Mouse (Mus musculus): ENCODE data around the gene Ythdf2.

DNA sequence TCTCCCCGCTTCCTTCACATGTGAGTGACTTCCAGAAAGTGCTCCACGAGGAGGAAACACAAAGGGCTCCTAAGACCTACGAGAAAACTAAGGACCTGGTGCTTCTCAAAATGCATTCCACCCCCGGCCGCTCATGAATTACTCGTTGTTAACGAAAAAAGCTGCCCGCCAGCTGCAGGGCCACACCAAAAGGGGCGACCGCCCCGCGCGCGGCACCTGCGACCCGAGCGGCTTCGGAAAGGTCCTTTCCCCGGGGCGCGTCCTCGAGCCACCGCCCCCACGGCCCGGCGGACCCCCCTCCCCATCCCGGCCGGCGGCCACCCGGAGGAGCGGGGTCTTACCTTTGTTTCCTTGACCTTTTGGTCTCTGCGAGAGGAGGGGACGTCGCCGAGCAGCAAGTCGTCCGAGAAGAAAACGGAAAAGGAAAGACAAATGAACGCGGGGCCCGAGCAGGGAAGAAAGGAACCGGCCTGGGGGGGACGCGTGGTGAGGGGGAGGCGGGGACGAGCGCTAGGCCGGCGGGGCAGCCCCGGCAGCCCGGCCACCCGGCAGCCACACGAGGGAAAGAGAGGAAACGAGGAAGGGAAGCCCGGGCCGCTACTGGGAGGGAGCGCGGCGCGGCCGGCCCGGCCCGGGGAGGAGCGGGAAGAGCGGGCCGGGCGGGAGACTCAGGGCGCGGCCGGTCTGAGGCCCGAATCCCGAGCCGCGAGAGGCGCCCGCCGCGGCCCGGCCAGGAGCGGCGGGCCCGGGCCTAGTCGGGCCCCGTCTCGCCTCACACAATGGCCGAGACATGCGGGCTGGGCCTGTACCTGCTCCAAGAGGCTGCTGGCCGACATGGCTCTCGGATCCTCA is 786 bp downstream of the Ythdf2 start:
- TF ChIP-seq CTCF (IDR thresholded peaks at IDR 0.05; ENCODE audit: low read depth, low read length) (no peak), GATA1 (IDR thresholded peaks at IDR 0.05; ENCODE audit: borderline replicate concordance, low read length) (no peak), TAL1 (conservative IDR thresholded peaks at IDR 0.05; ENCODE audit: low read depth, low read length) (no peak), POLR2AphosphoS5 (IDR thresholded peaks at IDR 0.05; ENCODE audit: insufficient replicate concordance, low read depth, low read length) (no peak), GATA2 (IDR thresholded peaks at IDR 0.05; ENCODE audit: borderline replicate concordance, low read depth, low read length) (no peak)
